Mouse (Mus musculus) monocyte, adult 5-6 weeks (primary cell): ENCODE measurements around the gene Gm6882. TPM values are rescaled to one million over a fixed set of nuclear protein-coding genes. Genes with fewer than 3 reads are reported as not detected.
"Not testable (repeated sequence)": the region's sequence is repeated elsewhere in the genome, so short reads cannot be mapped to it uniquely, and the experiment has no call there.

Experiments
- ATAC-seq: fragments of 153-309, 156-312 bp; replicated peaks from 2 replicates; pipeline ENCODE4 v1.8.0; 2017; ENCODE audit warnings: mild to moderate bottlenecking; ENCODE audit not compliant: low TSS enrichment, insufficient number of reproducible peaks, severe bottlenecking, poor library complexity, low FRiP score
- total RNA-seq: library from RNA; stranded (forward); fragments of 200-1000, 200-491, 200-594 nt; gene quantifications from 3 replicates; pipeline ENCODE4 v1.2.3, GENCODE M21; 2017

Gene Gm6882
- not detected in 3 replicates for total RNA-seq

- not testable (repeated sequence) for ATAC-seq
Observed at GRCm38 (mm10) chr7:21432645-21433044, at the start of gene Gm6882. Gene Gm6882, minus strand, starts transcription at chr7:21432745.

Other genes with a start within 250 kb of the Gm6882 start
- not detected in 3 replicates for gene Gm5157, start 242.3 kb downstream of the Gm6882 start, total RNA-seq
- gene Vmn1r124, start 172.1 kb downstream of the Gm6882 start, total RNA-seq: not detected in 3 replicates
- gene Vmn1r125, start 160.6 kb downstream of the Gm6882 start, total RNA-seq: not detected in 3 replicates
- gene Vmn1r126, start 131.3 kb downstream of the Gm6882 start, total RNA-seq: not detected in 3 replicates
- gene Vmn1r127, start 112.9 kb downstream of the Gm6882 start, total RNA-seq: not detected in 3 replicates
- gene Vmn1r128, start 83.4 kb downstream of the Gm6882 start, total RNA-seq: not detected in 3 replicates
- gene Vmn1r129, start 71.5 kb downstream of the Gm6882 start, total RNA-seq: not detected in 3 replicates
- not detected in 3 replicates for gene Vmn1r130, start 79.0 kb upstream of the Gm6882 start, total RNA-seq
- gene Vmn1r131, start 113.3 kb upstream of the Gm6882 start, total RNA-seq: not detected in 3 replicates
- not detected in 3 replicates for gene Vmn1r132, start 181.3 kb upstream of the Gm6882 start, total RNA-seq